Mouse (Mus musculus): ENCODE results near the gene Mllt10.

Mllt10 gene

DNA sequence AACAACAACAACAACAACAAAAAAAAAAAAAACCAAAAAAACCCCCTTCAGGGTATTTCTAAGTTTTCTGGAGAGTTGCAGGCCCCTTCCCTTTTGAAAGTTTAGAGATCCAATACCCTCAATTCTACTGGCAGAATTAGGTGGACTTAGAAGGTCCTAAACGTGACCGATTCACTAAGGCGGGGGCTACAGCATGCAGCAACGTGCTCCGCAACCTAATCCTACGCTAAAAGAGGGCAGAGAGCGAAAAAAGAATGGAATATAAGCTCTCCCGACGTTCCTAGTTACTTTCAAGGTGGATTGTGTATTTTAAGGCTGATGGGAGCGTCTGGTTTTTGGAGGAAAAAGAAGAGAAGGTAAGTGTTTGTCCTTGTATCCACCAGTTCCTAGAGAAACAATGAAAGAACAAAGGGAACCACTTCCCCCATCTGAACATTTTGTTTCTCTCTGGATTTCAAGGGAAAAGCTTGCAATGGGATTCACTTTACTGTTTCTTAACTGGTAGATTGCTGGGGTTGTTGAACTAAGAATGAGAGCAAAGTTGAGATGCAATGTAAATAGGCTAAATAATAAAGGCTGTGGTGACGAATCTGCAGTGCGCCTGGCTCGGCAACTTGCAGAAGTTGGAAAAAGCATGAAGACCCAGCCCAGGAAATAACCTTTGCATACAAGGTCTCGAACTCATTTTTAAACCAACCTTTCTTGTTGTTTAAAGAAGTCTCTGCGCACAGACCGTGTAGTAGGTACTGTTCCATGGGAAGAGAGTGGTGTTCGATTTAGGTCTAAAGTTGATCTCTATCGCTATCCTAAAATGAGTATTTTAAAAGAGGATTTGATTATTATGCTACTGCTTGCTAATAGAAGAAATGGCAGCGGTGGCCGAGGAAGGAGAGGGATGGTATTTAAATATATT is at the start of gene Mllt10:
Mllt10 (plus strand) TSS at position 222 of the 913 bp plus-strand sequence.
- DNase-seq (ENCODE audit: low read depth): no peak

DNA sequence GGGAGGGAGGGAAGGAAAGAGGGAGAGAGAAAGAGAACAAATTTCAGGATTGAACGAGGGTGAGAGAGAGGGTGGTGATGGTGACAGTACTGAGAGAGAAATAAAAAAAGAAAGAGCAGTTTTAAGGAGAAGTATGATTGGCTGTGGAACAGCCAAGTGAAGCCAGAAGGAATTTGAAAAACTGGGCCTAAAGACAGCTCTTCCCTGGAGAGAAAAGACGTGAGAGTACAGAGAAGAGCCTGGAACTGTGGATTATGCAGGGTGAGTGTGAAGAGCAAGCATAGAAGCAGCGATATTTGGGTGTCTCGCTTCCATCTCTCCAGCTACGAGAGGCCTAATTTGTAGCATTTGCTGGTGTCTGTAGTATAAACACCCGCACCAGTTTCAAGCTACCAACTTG is 43.8 kb upstream of the Mllt10 start:
- no peak for DNase-seq (ENCODE audit: low read depth)

DNA sequence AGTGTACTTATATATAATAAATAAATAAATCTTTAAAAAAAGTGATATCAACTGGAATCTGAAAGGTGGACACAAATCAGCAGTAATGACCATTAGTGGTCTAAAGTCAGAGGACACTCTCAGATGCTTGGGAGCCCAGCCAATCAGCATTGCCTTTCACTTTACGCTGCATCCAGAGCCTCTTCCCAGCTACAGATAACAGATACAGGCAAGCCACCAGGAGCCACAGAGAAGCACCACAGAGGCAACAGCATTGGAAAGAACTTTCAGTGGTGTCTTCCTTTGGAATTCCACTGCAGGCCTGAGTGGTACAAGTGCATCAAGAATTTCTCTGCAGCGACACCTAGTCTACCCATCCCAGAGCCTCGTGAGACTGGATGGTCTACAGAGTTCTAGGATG is 42.2 kb upstream of the Mllt10 start:
- DNase-seq (ENCODE audit: low read depth): no peak

DNA sequence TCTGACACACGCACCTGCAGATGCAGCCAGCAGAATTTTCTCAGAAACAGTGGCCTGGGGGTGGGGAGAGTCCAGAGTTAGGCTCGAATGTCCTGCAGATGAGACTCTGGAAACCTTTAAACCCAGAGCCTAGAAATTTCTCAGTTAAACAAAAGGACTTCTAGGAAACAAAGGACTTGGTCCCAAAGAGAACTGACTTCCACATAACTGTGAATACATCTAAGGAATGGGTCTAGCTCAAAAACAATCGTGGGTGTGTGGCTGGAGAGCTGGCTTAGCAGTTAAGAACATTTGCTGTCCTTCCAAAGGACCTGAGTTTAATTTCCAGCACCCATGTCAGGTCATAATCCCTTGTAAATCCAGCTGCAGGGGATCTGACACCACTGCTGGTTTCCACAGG is 39.5 kb upstream of the Mllt10 start:
- no peak for DNase-seq (ENCODE audit: low read depth)

DNA sequence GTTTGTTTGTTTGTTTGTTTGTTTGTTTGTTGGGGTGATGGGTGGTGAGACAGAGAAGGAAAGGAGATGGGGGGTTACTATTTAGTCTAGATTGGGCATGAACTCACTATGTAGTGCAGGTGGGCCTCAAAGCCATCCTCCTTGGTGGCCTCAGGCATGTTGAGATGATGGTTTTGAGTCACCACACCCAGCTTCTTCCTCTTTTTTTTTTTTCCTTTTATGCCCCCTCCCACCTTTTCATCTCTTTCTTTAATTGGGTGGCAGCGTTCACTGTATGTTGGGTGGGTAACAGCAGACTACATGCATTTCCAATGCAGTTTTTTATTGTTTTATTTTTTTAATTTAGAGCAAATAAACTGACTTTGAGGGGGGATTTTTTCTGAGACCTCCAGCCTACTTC is 38.4 kb upstream of the Mllt10 start:
- DNase-seq (ENCODE audit: low read depth): no peak

DNA sequence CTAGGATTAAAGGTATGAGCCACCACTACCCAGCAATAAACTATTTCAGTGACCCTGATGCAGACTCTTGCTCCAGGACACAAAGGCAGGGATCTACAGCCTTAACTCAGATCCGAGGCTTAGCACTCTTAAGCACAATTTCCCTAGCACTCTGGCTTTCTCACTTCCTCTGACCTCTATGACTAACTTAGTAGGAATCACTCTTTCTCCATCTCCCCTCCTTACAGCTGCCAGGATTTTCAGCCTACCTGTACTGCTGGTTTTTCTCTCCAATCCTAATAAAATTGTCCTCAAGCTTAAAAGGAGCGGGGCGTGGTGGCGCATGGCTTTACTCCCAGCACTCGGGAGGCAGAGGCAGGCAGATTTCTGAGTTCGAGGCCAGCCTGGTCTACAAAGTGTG is 37.7 kb upstream of the Mllt10 start:
- DNase-seq (ENCODE audit: low read depth): no peak

DNA sequence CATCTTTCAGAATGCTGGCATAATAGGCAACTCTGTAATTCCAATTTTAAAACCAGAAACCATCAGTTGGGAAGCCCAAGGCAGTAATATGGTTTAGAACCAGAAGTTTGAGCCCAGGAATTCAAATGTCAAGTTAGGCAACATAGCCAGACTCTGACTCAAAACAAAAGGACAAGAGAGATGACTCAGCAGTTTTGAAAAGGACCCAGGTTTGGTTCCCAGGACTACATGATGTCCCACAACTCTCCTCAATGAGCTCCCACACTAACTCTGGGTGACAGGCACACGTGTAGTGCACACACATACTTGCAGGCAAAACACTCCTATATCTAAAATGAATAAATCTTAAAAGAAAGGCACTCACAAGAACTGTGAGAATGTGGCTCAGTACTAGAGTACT is 35.9 kb upstream of the Mllt10 start:
- no peak for DNase-seq (ENCODE audit: low read depth)

DNA sequence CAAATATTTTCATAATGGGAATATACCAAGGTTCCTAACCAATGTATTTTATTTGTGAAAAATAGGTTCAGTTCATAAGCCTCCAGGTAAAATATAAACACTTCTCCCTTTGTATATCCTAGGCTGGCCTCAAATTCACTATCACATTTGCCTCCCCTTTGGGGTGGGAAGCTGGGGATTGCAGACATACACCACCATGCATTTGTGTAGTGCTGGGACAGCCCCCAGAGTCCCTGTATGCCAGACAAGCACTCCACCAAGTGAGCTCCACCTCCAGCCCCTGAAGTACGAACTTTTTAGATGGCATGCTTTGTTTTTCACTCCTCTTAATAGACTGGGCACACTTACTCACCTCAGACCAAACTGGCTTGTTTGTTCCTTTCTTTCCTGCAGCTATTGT is 32.2 kb upstream of the Mllt10 start:
- DNase-seq (ENCODE audit: low read depth): no peak

DNA sequence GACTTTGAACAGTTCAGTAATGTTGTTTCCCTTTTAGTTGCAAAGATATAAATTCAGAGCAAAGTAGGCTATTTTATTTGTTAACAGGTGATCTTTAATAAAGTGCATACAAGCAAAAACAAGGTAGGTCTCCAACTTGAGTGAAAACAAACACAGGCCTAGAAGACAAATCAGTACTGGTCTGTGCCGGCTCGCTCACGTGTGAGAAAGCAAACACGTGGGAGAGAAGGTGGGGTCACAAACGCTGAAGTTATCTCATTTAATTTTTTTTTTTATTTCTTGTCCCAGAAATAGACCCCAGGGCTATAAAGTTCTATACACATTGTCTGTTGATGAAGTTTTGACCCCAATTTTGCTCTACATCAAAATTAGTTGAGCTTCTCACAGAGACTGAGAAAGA is 29.9 kb upstream of the Mllt10 start:
- no peak for DNase-seq (ENCODE audit: low read depth)

DNA sequence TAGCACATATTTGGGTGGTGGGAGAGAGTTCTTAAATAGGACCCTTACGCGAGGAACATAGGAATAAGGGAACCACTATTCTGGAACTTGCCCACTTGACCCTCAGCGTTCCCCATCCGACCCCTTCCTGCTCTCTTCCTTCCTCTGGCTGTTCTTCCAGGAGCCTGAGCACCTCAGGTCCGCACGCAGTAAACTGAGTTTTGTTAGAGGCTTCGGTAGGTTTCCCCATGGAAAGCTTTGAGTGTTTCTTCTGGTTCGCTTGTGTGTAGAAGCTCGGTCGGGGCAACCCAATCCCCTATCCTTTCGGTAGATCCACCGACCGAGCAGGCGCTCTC is 29.3 kb upstream of the Mllt10 start:
- no peak for DNase-seq (ENCODE audit: low read depth)

DNA sequence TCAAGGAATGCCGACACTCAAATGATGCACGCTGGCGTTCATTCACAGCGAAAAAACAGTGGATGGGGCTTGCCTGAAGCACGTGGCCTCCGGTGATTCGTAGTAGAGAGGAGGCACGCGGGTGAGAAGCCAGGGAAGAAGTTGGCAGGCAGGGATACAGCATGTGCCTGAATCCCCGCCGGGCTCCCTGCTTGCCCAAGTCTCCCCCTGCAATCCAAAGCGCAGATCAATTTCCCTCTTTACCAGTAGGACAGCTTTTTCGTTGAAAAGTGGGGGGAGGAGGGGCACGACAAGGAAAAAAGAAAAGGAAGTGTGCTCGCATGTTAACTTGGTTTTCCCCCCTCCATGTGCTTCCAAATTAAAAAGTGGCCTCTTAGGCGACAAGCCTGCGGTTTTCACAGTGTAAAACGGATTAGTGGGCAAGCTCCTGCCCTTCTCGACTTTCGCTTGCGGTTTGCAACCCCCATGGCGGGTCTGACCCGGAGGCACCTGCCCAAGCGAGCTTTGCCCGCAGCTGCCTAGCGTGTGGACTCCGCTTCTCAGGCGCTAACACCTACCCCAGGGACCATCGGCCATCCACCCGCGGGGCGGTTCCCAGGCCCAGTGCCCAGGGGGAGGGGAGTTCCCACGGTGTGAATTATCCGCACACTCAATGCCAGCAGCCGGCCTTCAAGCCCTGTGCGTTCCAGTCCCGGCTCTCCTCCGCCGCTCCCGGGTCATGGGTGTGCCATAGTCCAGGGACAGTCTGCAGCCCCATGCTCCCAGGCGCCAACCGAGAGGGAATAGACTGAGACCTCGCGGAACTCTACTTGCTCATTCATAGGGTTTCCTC is 28.7 kb upstream of the Mllt10 start:
- DNase-seq (ENCODE audit: low read depth): no peak

DNA sequence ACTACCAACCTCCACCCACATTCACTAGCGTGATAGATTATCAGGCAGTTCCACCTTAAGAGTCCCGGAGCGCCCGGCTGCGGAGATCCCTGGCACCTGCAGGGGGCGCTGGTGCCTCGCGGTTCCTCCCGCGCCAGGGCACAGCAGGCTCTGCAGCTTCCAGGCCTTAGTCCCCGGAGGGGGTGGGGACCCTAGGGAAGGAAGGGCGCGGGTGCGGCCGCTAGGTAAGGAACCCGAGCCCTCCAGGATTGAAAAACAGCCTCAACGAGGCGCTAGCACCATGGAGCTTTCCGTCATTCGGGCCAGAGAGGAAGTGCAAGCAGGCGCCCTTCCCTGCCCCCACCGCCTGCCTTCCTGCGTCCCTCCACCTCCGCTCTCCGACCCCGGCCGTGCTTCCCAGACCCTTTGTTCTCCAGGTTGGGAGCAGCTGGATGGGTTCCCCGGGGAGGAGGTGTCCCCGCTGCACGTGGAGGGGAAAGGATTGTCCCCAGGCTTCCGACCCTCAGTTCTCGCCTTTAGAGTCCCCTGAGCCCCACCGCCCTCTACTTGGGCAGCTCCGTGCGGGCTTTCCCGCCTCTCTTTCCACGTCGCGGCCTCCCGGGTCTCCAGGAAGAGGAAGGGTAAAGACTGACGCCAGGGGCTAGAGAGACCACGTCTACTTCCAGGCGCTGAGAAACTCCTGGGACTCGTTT is 27.4 kb upstream of the Mllt10 start:
- peak; percentile 95 for DNase-seq (ENCODE audit: low read depth)

DNA sequence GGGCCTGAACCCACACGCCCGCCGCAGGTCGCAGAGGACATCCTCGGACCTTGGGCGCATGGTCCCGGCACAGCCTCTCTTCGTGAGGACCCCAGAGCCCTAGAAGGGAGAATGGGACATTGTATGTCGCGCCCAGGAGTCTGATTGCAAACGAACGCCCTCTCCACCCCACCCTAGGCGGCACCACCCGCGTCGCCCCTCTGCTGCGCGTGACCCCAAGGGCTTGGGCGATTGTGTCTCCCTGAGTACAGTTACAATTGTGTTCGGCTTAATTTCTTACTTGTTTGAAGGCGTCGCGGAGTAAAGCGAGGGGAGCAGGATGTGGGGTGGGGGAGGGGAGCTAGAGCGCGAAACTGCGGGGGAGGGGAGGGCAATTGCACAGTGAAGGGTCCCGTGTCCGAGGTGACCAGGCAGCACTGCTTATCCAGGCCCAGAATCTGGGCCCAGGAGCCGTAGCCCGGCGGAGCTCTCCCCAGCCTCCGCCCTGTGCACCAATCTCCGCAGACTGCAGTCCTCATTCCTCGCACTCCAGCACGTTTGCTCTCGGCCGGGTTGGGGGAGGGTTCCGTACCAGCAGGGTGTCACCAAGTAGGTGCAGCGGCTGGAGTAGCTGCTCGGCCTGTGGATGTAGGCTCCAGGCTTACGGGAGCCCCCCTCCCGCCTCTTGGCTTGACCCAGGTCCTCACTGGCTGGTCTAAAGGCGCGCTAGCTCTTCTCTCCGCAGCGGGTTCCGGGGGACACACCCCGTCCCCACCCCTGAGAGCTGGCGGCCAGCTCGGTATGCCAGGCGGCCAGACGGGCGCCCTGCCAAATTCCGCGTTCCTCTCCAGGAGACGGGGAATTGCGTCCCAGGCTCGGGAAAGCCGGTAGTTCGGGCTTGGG is 26.7 kb upstream of the Mllt10 start:
- no peak for DNase-seq (ENCODE audit: low read depth)

DNA sequence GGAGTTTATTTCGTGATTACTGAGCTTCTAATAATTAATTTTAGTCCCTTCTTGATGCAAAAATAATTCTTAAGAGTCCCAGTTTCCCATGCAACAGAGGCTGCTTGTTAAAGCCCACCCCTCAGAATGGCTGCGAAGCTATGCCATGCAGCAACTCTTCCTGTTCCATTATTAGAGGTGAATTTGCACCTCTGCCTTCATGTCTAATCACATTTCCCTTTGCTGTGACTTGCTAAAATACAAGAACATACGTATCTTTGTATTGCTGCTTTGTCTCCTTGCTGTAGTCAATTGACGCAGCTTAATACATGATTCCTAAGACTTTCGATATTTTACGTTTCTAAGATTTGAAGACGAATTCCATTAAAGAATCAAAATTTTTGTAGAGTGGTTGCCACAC is 25.4 kb upstream of the Mllt10 start:
- no peak for DNase-seq (ENCODE audit: low read depth)

DNA sequence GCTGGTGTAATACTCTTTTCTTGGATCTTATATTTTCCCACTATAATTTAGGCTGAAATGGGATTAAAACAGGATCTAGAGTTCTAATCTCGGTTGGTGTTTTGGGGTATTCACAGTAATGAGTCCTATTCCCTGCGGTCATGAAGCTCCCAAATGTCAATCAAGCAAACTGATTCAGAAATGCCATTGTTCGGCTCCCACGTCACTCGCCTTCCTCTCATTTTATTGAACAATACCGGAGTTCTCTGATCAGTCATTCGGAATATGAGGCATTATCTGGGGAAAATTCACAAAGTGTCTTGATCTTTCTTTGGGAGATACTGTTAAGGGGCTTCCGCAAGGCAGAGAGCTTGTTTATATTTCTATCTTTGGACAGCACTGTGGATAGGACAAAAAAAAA is 24.5 kb upstream of the Mllt10 start:
- no peak for DNase-seq (ENCODE audit: low read depth)

DNA sequence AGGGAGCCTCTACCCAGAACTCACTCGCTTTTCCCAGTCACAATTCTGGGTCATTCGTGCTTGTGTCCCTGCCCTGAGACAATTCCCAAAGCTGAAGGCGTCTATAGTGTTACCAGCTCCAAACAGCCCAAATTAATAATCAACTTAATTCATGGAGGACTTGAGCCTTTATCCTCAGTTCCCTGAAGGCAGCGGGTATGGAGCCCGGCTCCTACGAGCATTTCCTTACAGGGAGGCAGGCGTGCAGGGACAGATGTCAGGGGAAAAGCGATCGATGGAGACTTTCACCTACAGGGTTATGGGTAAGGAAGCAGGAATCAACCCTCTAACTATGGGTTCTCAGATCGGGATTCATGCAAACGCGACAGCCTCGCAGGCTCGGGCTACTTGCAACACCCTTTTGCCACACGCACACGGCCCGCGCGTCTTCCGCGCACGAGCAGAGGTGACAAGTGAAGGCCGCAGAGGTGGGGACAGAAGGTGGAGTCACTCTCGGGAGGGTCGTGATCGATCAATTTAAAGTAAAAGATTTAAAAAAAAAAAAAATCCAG is 23.7 kb upstream of the Mllt10 start:
- DNase-seq (ENCODE audit: low read depth): no peak

DNA sequence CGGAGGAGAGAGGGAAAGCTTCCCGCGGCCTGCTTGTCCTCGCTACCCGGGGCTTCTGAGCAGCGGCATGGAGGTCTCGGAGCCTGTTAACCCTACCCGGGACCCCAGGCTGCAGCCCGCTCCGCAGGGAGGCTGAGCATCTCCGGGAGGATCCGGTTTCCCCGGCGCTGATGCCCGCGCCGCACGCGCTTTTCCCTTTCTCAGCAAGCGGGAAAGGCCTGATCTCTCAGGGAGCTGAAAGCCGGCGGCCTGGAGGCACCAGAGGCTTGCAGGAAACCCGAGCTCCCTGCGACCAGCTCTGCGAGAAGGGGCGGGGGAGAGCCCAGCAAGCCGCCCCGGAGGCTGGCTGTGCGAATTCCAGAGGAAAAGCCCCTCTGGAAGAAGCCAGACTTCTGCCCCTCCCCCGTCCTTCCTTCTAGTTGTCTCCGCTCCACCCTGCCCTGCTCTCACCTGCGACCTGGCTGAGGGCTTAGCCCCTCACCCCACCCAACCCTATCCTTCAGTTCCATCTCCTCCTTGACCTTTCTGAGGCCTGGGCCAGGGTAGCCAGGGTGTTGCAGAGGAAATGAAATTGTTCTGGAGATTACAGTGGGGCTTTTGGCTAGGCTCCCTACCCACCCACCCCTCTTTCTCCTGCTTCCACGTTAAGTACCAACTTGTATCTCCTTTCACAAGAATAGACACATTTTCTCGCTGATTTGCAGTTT is 23.1 kb upstream of the Mllt10 start:
- no peak for DNase-seq (ENCODE audit: low read depth)

DNA sequence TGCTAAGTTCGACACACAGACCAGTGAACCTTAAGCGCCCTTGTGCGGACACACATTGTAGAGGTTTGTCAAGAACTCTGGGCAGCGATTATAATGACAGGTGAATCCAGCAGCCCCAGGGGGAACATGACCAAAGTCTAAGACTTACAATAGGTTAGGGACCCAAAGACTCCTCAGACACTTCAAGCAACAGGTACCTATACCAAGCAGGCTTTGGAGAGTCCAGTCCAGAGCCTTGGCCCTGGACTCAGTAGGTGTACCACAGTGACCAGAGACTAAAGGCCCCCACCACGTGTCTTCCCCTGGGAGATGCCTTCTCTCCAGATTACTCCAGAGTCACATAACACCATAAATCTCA is 22.5 kb upstream of the Mllt10 start:
- DNase-seq (ENCODE audit: low read depth): no peak

DNA sequence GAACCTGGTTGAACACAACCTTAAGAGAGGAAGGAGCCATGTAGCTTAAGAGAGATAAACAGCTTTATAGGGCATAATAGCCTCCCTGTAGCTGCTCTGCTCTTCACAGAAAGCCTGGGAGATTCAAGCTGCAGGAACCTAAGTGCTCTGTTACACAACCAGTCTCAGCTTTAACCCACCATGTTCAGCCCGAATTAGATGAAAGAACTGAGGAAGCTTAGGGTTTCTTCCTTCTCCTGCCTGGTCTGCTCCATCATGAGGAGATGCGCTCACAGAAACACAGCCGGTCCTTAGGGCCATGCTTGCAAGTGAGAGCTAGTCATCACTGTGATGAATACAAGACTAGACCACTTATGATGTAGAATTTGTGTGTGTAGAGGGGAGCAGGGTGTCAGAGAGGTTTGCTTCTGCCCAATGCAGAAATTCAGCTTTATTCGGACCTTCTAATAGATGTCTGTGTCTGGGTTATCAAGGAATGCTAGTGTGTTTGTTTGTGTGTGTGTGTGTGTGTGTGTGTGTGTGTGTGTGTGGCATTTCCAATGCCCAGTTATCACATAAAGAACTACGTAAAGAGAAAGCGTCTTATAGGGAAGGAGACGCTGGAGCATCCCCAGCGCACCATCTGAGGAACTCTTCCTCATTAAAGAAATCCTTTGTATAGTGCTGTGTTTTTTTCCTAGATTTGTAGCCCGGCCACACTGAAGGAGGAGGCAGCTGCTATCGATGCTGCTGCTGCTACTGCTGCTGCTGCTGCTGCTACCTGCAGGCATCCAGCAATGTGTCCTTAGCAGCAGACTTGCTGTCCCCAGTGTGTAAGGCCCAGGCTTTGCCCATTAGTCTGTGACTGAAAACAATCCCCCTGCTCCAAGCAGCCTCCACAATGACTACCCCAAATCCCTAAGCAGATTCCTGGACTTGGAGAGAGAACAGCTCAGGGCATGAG is 21.6 kb upstream of the Mllt10 start:
- no peak for DNase-seq (ENCODE audit: low read depth)

Data from c-Kit-positive CD71-negative TER-119-negative erythroid progenitor cells, embryonic 14.5 days (primary cell).